Mouse (Mus musculus): ENCODE measurements around the gene Gna13. TPM values are rescaled to one million over a fixed set of nuclear protein-coding genes. Genes with fewer than 3 reads are reported as not detected.

Gna13 gene
- polyA plus RNA-seq, 1 experiment from 2014 or later, result 21.8 TPM

DNA sequence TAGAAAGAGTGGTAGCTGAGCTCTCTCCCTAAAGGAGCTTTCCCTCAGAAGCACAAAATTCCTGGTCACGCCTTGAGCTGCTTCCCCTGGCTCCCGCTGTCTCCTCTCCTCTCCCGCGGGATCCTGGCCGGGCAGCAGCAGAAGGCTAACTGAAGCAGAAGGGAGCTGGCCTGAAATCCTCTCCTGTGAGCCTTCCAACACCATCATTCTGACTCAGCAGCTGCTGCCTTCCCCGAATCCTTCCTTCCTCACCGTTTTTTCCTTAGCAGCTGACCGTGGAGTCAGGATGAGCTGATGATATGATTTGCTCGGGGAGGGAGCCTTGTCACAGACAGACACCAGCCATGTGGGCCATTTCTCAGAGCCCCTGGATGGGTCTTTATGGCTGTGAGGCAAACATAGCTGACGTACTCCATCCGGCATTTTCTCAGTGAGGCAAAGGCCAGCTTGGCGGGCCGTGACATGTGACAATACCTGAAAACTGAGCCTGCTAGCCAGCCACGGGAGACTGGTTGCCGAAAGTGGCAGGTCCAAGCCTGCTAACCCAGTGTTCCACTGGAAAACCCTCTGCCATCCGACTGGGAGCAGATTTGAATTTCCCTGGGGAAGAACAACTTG lies 6.8 kb upstream of the Gna13 start:
- H3K4me2 ChIP-seq (replicated peaks), result no peak overlapping the region
- no peaks in the 10 kb centered on the region for H3K36me3 ChIP-seq (replicated peaks; ENCODE audit: control insufficient read depth, insufficient read depth)
- ATAC-seq (ENCODE audit: low FRiP score) (no peak), DNase-seq (ENCODE audit: low spot score) (no peak)
- no peak overlapping the region for H3K9ac ChIP-seq
- H3K27me3 ChIP-seq (ENCODE audit: control insufficient read depth, insufficient read depth, low read length), result no peaks in the 10 kb centered on the region
- H3K9me3 ChIP-seq (ENCODE audit: control insufficient read depth, low read length), result no peaks in the 10 kb centered on the region
- H3K4me1 ChIP-seq (replicated peaks; ENCODE audit: control insufficient read depth, insufficient read depth, low read length), result 0 out of 2 replicates have a peak, but pooled peaks cover 3% of the 10 kb centered on the region
- no peak overlapping the region for H3K27ac ChIP-seq
- no peak overlapping the region for H3K4me3 ChIP-seq (replicated peaks; ENCODE audit: low read length)
- 60% methylated on average over 16 of the region's 16 CpGs for WGBS

DNA sequence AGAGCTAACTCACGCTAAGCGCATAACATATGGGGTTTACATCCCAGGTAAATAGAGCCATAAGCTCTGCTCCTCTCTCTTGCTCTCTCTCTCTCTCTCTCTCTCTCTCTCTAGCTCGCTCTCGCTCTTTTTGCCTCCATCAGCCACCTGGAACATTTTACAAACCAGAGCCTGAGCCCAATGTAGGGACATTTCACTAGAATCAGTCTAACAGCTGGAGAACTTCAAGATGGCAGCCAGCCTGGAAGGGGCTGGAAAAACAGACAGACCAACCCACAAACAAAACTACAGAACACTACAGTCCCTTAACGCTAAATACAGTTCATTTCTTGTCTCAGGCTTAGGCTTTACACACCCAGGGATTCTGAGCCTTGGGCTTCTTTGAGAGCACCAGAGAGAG lies 5.5 kb upstream of the Gna13 start:
- no peak for DNase-seq (ENCODE audit: low spot score)
- no peak for ATAC-seq (ENCODE audit: low FRiP score)

DNA sequence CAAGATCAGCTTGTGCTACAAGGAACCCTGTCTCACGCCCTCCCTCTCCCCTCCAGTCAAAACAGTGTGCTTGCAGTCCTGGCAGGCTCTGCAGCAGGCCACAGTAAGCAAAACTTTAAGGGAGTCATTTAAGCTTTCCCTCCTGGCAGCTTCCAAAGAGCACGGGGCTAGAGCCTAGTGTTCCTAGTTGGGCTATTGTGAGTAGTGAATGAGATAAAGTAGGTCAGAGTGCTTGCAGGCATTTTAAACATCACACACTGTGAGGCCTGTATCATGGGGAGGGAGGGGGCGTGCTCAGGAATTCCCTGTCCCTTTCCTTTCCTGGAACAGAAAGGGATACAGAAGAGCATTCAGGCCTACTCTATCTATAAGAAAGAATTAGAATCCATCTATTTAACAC lies 4.1 kb upstream of the Gna13 start:
- H3K4me3 ChIP-seq (replicated peaks; ENCODE audit: low read length), result no peak overlapping the region
- no peak overlapping the region for H3K9ac ChIP-seq
- 0 out of 2 replicates have a peak, but pooled peaks cover 3% of the 10 kb centered on the region for H3K27me3 ChIP-seq (ENCODE audit: control insufficient read depth, insufficient read depth, low read length)
- ATAC-seq (ENCODE audit: low FRiP score), result peak; percentile 39; the same call in 1 of the 2 replicates
- no peak overlapping the region for H3K27ac ChIP-seq
- no peak for DNase-seq (ENCODE audit: low spot score)
- no peak overlapping the region; the same call in 1 of the 2 replicates for H3K4me2 ChIP-seq (replicated peaks)
- 20% methylated on average over 3 of the region's 3 CpGs for WGBS
- H3K36me3 ChIP-seq (replicated peaks; ENCODE audit: control insufficient read depth, insufficient read depth), result no peaks in the 10 kb centered on the region
- peaks cover 7% of the 10 kb centered on the region; the same call in 1 of the 2 replicates for H3K4me1 ChIP-seq (replicated peaks; ENCODE audit: control insufficient read depth, insufficient read depth, low read length)
- no peaks in the 10 kb centered on the region for H3K9me3 ChIP-seq (ENCODE audit: control insufficient read depth, low read length)

More for the DNA sequence above, 5.5 kb upstream of the Gna13 start:
- Histone ChIP-seq H3K4me1 (replicated peaks; ENCODE audit: control insufficient read depth, insufficient read depth, low read length) (peaks cover 7% of the 10 kb centered on the region; the same call in 1 of the 2 replicates), H3K36me3 (replicated peaks; ENCODE audit: control insufficient read depth, insufficient read depth) (no peaks in the 10 kb centered on the region), H3K27me3 (ENCODE audit: control insufficient read depth, insufficient read depth, low read length) (0 out of 2 replicates have a peak, but pooled peaks cover 3% of the 10 kb centered on the region), H3K4me2 (replicated peaks) (no peak overlapping the region), H3K4me3 (replicated peaks; ENCODE audit: low read length) (no peak overlapping the region), H3K9ac (no peak overlapping the region), H3K9me3 (ENCODE audit: control insufficient read depth, low read length) (no peaks in the 10 kb centered on the region), H3K27ac (no peak overlapping the region)
- WGBS, result 95% methylated on average over 5 of the region's 5 CpGs

DNA sequence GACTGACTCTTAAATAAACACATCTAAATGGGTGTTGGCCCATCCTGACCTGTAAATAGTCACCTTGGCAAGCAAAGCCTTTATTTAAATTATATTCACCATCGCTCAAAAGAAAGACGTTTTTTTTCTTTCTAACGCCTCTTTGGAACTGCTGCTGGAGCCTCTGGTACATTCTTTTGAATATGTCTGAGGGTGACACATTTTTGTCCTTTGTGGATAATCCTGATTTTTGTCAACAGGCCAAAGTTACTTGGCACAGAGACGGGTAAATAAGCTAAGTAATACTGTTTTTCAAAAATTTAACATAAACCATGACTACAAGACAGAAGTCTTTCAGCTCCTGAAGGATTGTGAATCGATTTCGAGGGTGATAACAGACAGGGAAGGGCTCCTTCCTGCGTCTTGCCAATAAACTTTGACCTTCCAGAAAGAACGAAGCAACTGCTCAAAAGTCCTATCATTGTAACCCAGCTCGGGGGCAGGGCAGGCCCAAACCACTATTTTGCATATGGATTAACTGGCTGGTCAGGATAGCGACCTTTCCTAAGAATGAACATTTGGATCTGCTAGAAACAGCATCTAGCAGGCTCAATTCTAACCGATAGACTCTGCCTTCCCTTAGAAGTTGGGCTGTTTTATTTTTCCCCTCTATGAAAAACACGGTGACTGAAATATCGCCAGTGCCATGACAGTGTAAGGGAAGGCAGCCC lies 3.4 kb upstream of the Gna13 start:
- ATAC-seq (ENCODE audit: low FRiP score), result no peak
- WGBS, result 26% methylated on average over 13 of the region's 13 CpGs

DNA sequence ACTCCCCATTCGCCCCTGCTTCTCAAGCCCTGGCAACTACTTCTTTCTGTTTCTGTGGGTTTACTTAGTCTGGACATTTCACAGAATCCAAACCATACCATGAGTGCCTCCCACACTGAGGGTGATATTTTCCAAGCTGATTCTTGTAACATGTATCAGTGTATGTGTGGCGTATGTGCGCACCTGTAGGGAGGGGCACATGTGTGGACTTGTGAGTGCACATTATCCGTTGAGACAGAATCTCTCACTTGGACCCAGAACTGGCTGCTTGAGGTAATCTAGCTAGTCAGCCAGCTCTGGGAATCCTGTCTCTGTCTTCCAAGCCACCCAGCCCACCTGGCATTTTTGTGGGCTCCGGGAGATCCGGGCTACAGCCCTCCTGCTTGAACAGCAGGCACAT lies 2.5 kb upstream of the Gna13 start:
- Histone ChIP-seq H3K9ac (no peak overlapping the region), H3K27me3 (ENCODE audit: control insufficient read depth, insufficient read depth, low read length) (0 out of 2 replicates have a peak, but pooled peaks cover 3% of the 10 kb centered on the region), H3K4me2 (replicated peaks) (no peak overlapping the region), H3K9me3 (ENCODE audit: control insufficient read depth, low read length) (no peaks in the 10 kb centered on the region), H3K4me3 (replicated peaks; ENCODE audit: low read length) (no peak overlapping the region), H3K36me3 (replicated peaks; ENCODE audit: control insufficient read depth, insufficient read depth) (no peaks in the 10 kb centered on the region), H3K27ac (peak overlapping the region; percentile 43; the same call in 1 of the 2 replicates), H3K4me1 (replicated peaks; ENCODE audit: control insufficient read depth, insufficient read depth, low read length) (peaks cover 20% of the 10 kb centered on the region)
- DNase-seq (ENCODE audit: low spot score) (no peak), ATAC-seq (ENCODE audit: low FRiP score) (no peak)
- WGBS, result 88% methylated on average over 6 of the region's 6 CpGs

More for the DNA sequence above, 3.4 kb upstream of the Gna13 start:
- Histone ChIP-seq H3K4me3 (replicated peaks; ENCODE audit: low read length) (no peak overlapping the region), H3K36me3 (replicated peaks; ENCODE audit: control insufficient read depth, insufficient read depth) (no peaks in the 10 kb centered on the region), H3K9ac (no peak overlapping the region), H3K27ac (peak overlapping the region; percentile 43), H3K9me3 (ENCODE audit: control insufficient read depth, low read length) (no peaks in the 10 kb centered on the region), H3K4me2 (replicated peaks) (no peak overlapping the region; the same call in 1 of the 2 replicates), H3K4me1 (replicated peaks; ENCODE audit: control insufficient read depth, insufficient read depth, low read length) (peaks cover 11% of the 10 kb centered on the region), H3K27me3 (ENCODE audit: control insufficient read depth, insufficient read depth, low read length) (0 out of 2 replicates have a peak, but pooled peaks cover 3% of the 10 kb centered on the region)
- DNase-seq (ENCODE audit: low spot score), result no peak

DNA sequence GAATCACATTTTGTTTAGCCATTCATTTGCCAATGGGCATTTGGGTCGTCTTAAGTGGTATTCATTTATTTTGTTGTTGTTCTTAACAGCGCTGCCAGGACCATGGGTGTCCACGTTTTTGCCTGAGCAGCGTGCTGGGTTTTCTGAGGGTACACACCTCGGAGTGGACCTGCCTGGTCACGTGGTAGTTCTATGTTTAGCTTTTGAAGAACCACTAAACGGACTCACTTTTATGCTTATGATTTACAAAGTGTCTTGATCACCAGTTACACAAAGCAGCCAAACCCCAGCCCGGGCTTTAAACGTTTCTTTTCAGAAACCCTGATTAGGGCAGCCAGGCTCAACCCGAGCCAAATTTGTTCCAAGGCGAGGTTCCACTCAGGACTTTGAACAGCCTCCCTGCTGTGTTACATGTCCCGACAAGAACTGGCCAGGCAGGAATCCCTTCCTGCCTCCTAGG lies 2.0 kb upstream of the Gna13 start:
- Histone ChIP-seq H3K4me2 (replicated peaks) (no peak overlapping the region), H3K4me3 (replicated peaks; ENCODE audit: low read length) (no peak overlapping the region), H3K9ac (no peak overlapping the region), H3K9me3 (ENCODE audit: control insufficient read depth, low read length) (no peaks in the 10 kb centered on the region), H3K27ac (no peak overlapping the region), H3K27me3 (ENCODE audit: control insufficient read depth, insufficient read depth, low read length) (0 out of 2 replicates have a peak, but pooled peaks cover 3% of the 10 kb centered on the region), H3K36me3 (replicated peaks; ENCODE audit: control insufficient read depth, insufficient read depth) (peaks cover 3% of the 10 kb centered on the region; the same call in 1 of the 2 replicates), H3K4me1 (replicated peaks; ENCODE audit: control insufficient read depth, insufficient read depth, low read length) (peaks cover 25% of the 10 kb centered on the region)
- no peak for DNase-seq (ENCODE audit: low spot score)
- 66% methylated on average over 12 of the region's 12 CpGs for WGBS
- ATAC-seq (ENCODE audit: low FRiP score), result no peak

DNA sequence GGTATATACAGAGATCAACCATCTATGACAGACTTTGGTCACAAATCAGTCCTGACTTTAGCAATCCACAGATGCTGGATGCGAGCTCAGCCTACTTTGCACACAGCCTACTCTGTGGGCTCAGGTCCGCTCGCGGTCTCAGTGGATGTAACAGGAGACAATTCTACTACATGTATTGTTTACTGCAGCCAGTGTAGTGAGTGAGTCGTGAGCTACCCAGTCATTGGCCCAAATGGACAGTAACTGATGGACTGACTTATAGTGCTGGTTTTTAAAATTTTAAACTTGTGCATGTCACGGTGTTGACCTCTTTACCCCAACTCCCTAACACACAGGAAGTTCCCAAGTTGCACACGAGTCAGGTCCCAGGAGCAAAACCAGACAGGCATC lies 1.4 kb upstream of the Gna13 start:
- no peaks in the 10 kb centered on the region for H3K9me3 ChIP-seq (ENCODE audit: control insufficient read depth, low read length)
- H3K4me3 ChIP-seq (replicated peaks; ENCODE audit: low read length), result no peak overlapping the region
- 77% methylated on average over 7 of the region's 7 CpGs for WGBS
- peaks cover 27% of the 10 kb centered on the region for H3K4me1 ChIP-seq (replicated peaks; ENCODE audit: control insufficient read depth, insufficient read depth, low read length)
- peak overlapping the region; percentile 66; the same call in 1 of the 2 replicates for H3K4me2 ChIP-seq (replicated peaks)
- ATAC-seq (ENCODE audit: low FRiP score) (no peak), DNase-seq (ENCODE audit: low spot score) (no peak)
- peaks cover 9% of the 10 kb centered on the region; the same call in 1 of the 2 replicates for H3K36me3 ChIP-seq (replicated peaks; ENCODE audit: control insufficient read depth, insufficient read depth)
- H3K9ac ChIP-seq, result no peak overlapping the region
- H3K27ac ChIP-seq, result no peak overlapping the region
- 0 out of 2 replicates have a peak, but pooled peaks cover 3% of the 10 kb centered on the region for H3K27me3 ChIP-seq (ENCODE audit: control insufficient read depth, insufficient read depth, low read length)

DNA sequence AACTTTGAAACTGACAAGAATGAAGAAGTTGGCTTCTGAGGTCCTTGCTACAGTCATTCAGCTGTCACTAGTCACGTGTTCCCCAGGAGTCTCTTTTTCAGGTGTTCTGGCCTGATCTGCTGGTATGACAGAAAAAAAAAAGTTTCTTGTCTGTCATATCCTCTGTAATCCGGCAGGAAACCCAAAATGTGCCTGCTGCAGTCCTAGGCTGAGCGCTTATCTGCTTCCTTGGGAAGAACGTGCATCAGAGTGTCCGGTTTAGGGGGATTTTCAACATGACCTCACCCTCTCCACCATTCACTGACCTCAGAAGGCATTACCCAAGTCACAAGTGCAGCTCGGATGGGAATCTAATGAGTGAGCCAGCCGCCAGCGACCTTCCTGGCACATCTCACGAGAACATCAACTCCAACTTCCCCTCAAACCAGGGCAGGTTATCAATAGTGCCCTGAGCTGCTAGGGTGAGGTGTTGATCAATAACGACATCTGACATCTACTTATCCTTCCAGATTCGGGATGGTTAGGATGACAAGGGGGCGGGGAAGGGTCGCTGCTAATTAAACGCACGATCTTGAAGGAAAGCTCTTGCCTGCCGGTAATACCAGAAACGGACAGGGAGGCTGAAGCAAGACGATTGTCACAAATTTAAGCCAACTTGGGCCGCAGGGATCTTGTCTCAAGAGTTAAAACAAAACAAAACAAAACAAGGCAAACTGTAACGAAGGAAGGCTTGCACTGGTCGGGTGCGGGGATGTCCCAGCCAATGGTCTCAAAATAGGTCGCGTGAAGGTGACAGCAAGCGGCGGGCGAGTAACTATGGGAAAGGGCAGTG lies 784 bp upstream of the Gna13 start:
- H3K9me3 ChIP-seq (ENCODE audit: control insufficient read depth, low read length), result no peaks in the 10 kb centered on the region
- H3K9ac ChIP-seq, result peak overlapping the region; percentile 95
- peak overlapping the region; percentile 95; the same call in 1 of the 2 replicates for H3K27ac ChIP-seq
- DNase-seq (ENCODE audit: low spot score) (peak; percentile 59), ATAC-seq (ENCODE audit: low FRiP score) (no peak)
- peak overlapping the region; percentile 66 for H3K4me2 ChIP-seq (replicated peaks)
- peaks cover 15% of the 10 kb centered on the region; the same call in 1 of the 2 replicates for H3K36me3 ChIP-seq (replicated peaks; ENCODE audit: control insufficient read depth, insufficient read depth)
- H3K4me1 ChIP-seq (replicated peaks; ENCODE audit: control insufficient read depth, insufficient read depth, low read length), result peaks cover 33% of the 10 kb centered on the region
- 8% methylated on average over 27 of the region's 27 CpGs for WGBS
- H3K4me3 ChIP-seq (replicated peaks; ENCODE audit: low read length), result peak overlapping the region; percentile 98
- 0 out of 2 replicates have a peak, but pooled peaks cover 3% of the 10 kb centered on the region for H3K27me3 ChIP-seq (ENCODE audit: control insufficient read depth, insufficient read depth, low read length)
